Mouse (Mus musculus) central nervous system, embryonic 18 days (tissue): Measurements from ENCODE around the gene Prr27. TPM values are rescaled to one million over a fixed set of nuclear protein-coding genes. Genes with fewer than 3 reads are reported as not detected.

Source experiments
- polyA plus RNA-seq: library from polyadenylated mRNA; depleted of rRNA; stranded (reverse); fragments of >200 nt; gene quantifications from 2 replicates; pipeline ENCODE4 v1.2.3, GENCODE M21; 2012; rRNA removed

The Prr27 gene
- polyA plus RNA-seq, result not detected in 2 replicates

DNA sequence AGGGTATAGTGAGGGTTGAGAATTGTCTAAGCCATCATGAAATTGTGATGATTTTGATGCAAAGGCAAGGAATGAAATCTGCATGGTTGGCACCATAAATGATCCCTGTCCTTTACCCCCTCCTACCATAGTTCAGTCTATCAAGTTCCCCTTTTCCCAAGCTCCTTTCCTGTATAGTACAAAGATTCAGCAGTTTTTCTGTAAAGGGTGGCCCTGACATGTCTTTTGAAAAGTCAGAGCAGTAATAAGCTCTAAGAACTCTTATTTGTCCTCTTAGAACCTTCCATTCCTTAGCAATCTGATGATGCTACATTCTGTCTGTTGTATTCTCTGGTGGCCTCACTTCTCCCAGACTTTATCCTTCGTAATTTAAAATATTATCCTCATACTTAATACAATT, at the start of gene Prr27:
TSS of gene Prr27 (plus strand) at position 301 of the 400 bp plus-strand sequence.

DNA sequence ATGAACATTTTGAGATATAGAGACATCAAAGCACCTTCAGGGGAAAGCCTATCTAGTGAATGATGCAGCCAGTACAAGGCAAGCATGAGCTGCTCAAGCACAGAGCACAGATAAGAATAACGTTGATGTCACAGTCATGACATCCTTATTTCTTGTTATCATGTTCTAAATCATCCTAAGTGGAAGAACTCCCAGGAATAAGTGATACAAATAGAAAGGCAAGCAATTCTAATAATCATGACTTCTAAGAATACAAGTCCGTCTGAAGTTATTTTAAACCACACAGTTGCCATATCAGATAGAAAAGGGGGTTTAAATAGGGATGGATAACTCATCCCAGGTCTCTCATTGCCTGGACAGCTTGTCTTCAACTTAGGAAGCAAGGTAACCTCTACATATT, 17.7 kb upstream of the Prr27 start, which contains the start of gene Csn1s2b:
TSS of gene Csn1s2b (plus strand) at position 301 of the 400 bp plus-strand sequence.

DNA sequence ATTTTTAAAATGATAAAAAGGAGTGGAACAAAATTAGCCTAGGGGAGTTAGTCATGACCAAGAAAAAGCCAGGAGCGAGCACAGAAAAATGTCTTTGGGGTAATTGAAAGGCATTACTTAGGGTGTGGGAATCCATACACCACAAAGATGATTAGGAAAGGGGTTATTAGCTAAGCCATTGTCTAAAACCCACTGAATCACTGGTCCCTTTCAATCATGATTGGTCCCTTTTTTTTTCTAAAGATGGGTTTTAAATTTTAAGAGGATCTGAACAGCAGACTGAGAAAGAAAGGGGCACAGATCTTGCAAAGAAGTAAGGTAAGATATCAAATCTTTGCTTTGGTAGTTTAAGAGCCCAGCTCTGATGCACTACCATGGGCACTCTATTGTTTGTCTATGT, 59.2 kb downstream of the Prr27 start, which contains the start of gene Odam:
TSS of gene Odam (plus strand) at position 301 of the 400 bp plus-strand sequence.

Other genes with a start within 250 kb of the Prr27 start
- gene Sult1e1, start 234.1 kb upstream of the Prr27 start, polyA plus RNA-seq, result not detected in 2 replicates
- 0.08 and 0.10 TPM in 2 replicates for gene Csn1s1, start 159.5 kb upstream of the Prr27 start, polyA plus RNA-seq
- not detected in 2 replicates for gene Csn2, start 126.1 kb upstream of the Prr27 start, polyA plus RNA-seq
- gene Csn1s2a, start 51.1 kb upstream of the Prr27 start, polyA plus RNA-seq, result not detected in 2 replicates
- gene Csn1s2b, start 17.6 kb upstream of the Prr27 start, polyA plus RNA-seq, result not detected in 2 replicates
- gene Odam, start 59.3 kb downstream of the Prr27 start, polyA plus RNA-seq, result not detected in 2 replicates
- not detected in 2 replicates for gene Csn3, start 99.9 kb downstream of the Prr27 start, polyA plus RNA-seq
- not detected in 2 replicates for gene 2310003L06Rik, start 143.8 kb downstream of the Prr27 start, polyA plus RNA-seq
- gene Gm28434, start 143.8 kb downstream of the Prr27 start, polyA plus RNA-seq, result 0.15 TPM in 1 of 2 replicates, not detected in the other
- 0.03 and 0.05 TPM in 2 replicates for gene Cabs1, start 153.8 kb downstream of the Prr27 start, polyA plus RNA-seq
- 0.16 and 0.19 TPM in 2 replicates for gene Smr3a, start 176.9 kb downstream of the Prr27 start, polyA plus RNA-seq